Mouse (Mus musculus) hindbrain, embryonic 16.5 days (tissue): ENCODE data around the gene Scnn1a. TPM values are rescaled to one million over a fixed set of nuclear protein-coding genes. Genes with fewer than 3 reads are reported as not detected.
"Not testable (repeated sequence)": the region's sequence is repeated elsewhere in the genome, so short reads cannot be mapped to it uniquely, and the experiment has no call there.

Source experiments
- ATAC-seq: fragments of 200-750 bp; cut with Nextera tagmentation; 2 replicates; pipeline ENCODE4 v1.8.0; 2017; ENCODE audit warnings: moderate TSS enrichment, moderate library complexity
- H3K27ac ChIP-seq: fragments of 300-500 bp; sonication (generic); 2 replicates; pipeline ENCODE4 v1.5.1; 2014; ENCODE audit warnings: low read depth, mild to moderate bottlenecking, control low read depth, low read length, moderate library complexity
- H3K27me3 ChIP-seq: fragments of 300-500 bp; sonication (generic); replicated peaks from 2 replicates; pipeline ENCODE4 v1.6.1; 2014; ENCODE audit warnings: low read length; ENCODE audit not compliant: control insufficient read depth, insufficient read depth
- H3K36me3 ChIP-seq: fragments of 300-500 bp; sonication (generic); 2 replicates; pipeline ENCODE4 v1.6.1; 2014; ENCODE audit warnings: mild to moderate bottlenecking, low read length, moderate library complexity, mixed read lengths; ENCODE audit not compliant: control insufficient read depth, insufficient read depth
- H3K4me1 ChIP-seq: fragments of 300-500 bp; sonication (generic); 2 replicates; pipeline ENCODE4 v1.6.1; 2014; ENCODE audit warnings: low read depth, low read length; ENCODE audit not compliant: control insufficient read depth, insufficient read depth
- H3K4me2 ChIP-seq: fragments of 300-500 bp; sonication (generic); 2 replicates; pipeline ENCODE4 v1.6.1; 2014; ENCODE audit warnings: mild to moderate bottlenecking, low read length, control low read depth, moderate library complexity
- H3K4me3 ChIP-seq: fragments of 300-500 bp; sonication (generic); 2 replicates; pipeline ENCODE4 v1.5.1; 2014; ENCODE audit warnings: mild to moderate bottlenecking, low read length, control low read depth, moderate library complexity
- H3K9ac ChIP-seq: fragments of 300-500 bp; sonication (generic); 2 replicates; pipeline ENCODE4 v1.6.1; 2014; ENCODE audit warnings: low read depth, mild to moderate bottlenecking, control low read depth, low read length, moderate library complexity
- H3K9me3 ChIP-seq: fragments of 300-500 bp; sonication (generic); 2 replicates; pipeline ENCODE4 v1.6.1; 2014; ENCODE audit warnings: mild to moderate bottlenecking, low read length, moderate library complexity; ENCODE audit not compliant: control insufficient read depth
- WGBS: fragments of 180-500 bp; shearing (Covaris S2); extraction: QIAGEN DNeasy Blood & Tissue Kit; methylation state at CpG from one replicate; pipeline ENCODE4 v1.1.7; 2014; 5-methylcytosine and 5-hydroxymethylcytosine counted together
- polyA plus RNA-seq: library from polyadenylated mRNA; unstranded; fragments of >200 nt; fragmentation: Nextera tagmentation; extraction: Ambion mirVana; gene quantifications from 2 replicates; pipeline ENCODE4 v1.2.1, GENCODE M21; 2015

Gene Scnn1a
- 0.69 and 0.70 TPM in 2 replicates for polyA plus RNA-seq

DNA sequence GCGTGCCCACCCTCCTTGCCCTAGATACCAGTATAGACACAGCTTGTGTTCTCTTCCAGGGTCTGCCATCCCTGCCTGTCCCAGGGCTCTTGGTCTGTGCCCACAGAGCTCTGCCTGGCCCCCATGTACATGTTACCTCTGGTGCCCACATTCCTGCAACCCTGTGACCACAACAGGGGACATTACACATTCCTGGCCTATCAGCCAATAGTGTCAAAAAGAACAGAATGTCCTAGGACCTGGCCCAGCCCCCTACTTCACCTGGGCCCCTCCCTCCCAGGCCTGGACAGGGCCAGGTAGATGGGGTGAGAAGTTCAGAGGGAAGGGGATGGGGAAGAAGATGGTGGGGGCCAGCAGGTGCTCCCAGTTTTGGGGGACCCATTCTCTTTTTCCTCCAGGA is at the start of gene Scnn1a:
Scnn1a (plus strand) TSS at position 337 of the 400 bp plus-strand sequence.
- Histone ChIP-seq H3K9ac (no peak within 1 kb of the TSS), H3K4me1 (no peaks in the 10 kb centered on the region), H3K27ac (no peak within 1 kb of the TSS), H3K27me3 (peaks cover 13% of the 10 kb centered on the region), H3K9me3 (no peaks in the 10 kb centered on the region), H3K4me3 (no peak within 1 kb of the TSS), H3K36me3 (no peaks in the 10 kb centered on the region), H3K4me2 (no peak within 1 kb of the TSS)
- 83% methylated on average over 1 of the region's 1 CpGs for WGBS
- no peak for ATAC-seq

GRCm38 (mm10) chr6:125271455-125272227 is 48.8 kb upstream of the Scnn1a start:
- H3K9ac ChIP-seq, result peak overlapping the region; percentile 52
- H3K27ac ChIP-seq, result no peak overlapping the region; the same call in 1 of the 2 replicates
- H3K4me1 ChIP-seq, result peaks cover 3% of the 10 kb centered on the region
- peak overlapping the region; percentile 54 for H3K4me2 ChIP-seq
- no peaks in the 10 kb centered on the region for H3K9me3 ChIP-seq
- H3K4me3 ChIP-seq, result peak overlapping the region; percentile 19; the same call in 1 of the 2 replicates
- H3K36me3 ChIP-seq, result no peaks in the 10 kb centered on the region
- peak; percentile 94 for ATAC-seq
- no peaks in the 10 kb centered on the region for H3K27me3 ChIP-seq
- 17% methylated on average over 17 of the region's 17 CpGs for WGBS

DNA sequence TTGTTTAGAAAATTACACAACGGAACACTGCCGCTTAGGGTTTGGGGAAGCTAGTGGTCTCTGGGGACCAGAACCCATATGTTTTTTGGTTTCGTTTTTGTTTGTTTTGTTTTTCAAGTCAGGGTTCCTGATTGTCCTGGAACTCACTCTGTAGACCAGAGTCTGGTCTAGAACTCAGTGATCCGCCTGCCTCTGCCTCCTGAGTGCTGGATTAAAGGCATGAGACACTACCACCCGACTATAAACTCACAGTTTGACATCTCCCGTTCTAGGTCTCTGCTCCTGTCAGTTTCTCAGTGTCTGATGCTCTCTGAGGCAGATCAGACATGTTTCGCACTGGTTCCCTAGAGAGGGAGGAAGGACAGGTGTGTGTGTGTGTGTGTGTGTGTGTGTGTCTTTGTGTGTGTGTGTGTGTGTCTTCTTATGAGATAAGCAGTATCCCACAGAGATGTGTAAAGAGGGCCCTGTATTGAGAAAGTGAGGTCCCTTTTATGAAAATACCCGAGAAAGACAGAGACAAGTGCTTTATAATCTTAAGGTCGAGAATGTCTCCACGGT is 48.2 kb upstream of the Scnn1a start:
- no peak for ATAC-seq
- 81% methylated on average over 10 of the region's 10 CpGs for WGBS
- no peak overlapping the region for H3K9ac ChIP-seq
- H3K4me1 ChIP-seq, result peaks cover 3% of the 10 kb centered on the region
- no peak overlapping the region for H3K4me3 ChIP-seq
- no peak overlapping the region for H3K4me2 ChIP-seq
- no peak overlapping the region for H3K27ac ChIP-seq
- H3K27me3 ChIP-seq, result no peaks in the 10 kb centered on the region
- H3K9me3 ChIP-seq, result no peaks in the 10 kb centered on the region
- no peaks in the 10 kb centered on the region for H3K36me3 ChIP-seq

DNA sequence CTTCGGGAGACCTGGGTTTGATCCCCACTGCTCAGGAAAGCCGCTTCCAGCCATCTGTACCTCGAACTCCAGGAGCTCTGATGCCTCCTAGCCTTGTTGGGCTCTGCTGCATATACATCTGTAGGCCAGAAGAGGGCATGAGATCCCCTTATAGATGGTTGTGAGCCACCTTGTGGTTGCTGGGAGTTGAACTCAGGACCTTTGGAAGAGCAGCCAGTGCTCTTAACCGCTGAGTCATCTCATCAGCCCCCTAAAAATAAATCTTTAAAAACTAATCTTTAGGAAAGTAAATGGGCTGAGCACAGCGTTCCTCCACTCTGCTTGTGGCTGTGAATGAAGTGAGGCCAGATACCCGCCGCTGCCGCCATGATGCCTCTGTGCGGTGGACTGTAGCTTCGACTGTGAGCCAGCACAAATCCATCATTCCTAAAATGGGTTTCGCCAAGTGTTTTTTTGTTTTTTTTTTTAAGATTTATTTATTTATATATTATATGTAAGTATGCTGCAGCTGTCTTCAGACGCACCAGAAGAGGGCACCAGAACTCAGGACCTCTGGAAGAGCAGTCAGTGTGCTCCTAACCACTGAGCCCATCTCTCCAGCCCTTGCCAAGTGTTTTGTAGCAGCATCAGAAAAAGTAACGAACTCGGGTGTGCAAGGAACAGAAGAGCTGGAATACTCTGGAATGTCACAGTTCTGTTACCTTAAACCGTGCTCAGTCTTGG is 45.5 kb upstream of the Scnn1a start:
- WGBS, result 63% methylated on average over 15 of the region's 15 CpGs
- H3K36me3 ChIP-seq, result no peaks in the 10 kb centered on the region

DNA sequence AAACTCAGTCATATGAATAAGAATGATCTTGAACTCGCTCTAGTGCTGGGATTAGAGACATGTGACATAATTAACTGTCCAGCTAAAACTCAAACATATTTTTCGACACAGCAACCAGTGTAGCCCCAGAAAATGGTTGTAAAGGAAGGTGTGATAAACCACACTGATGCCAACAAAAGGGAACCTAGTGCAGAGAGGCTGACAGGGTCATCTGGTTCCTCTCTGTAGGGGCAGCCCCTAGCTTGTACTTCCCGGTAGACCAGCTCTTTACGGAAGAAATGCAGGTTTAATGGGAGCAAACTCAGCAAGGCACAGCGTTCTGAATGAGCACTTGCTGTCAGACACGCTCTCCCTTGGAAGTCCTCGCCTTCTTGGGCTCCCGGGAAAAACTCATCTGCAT is 40.7 kb upstream of the Scnn1a start:
- no peak overlapping the region for H3K9ac ChIP-seq
- no peak for ATAC-seq
- H3K4me3 ChIP-seq, result no peak overlapping the region
- H3K9me3 ChIP-seq, result no peaks in the 10 kb centered on the region
- H3K4me1 ChIP-seq, result no peaks in the 10 kb centered on the region
- H3K27ac ChIP-seq, result no peak overlapping the region
- no peaks in the 10 kb centered on the region for H3K27me3 ChIP-seq
- no peaks in the 10 kb centered on the region for H3K36me3 ChIP-seq
- 55% methylated on average over 8 of the region's 8 CpGs for WGBS
- H3K4me2 ChIP-seq, result no peak overlapping the region

More for the DNA sequence above, 45.5 kb upstream of the Scnn1a start:
- Histone ChIP-seq H3K27me3 (no peaks in the 10 kb centered on the region), H3K4me1 (peaks cover 3% of the 10 kb centered on the region), H3K4me2 (no peak overlapping the region), H3K27ac (no peak overlapping the region), H3K9ac (no peak overlapping the region), H3K9me3 (no peaks in the 10 kb centered on the region), H3K4me3 (no peak overlapping the region)
- no peak for ATAC-seq

DNA sequence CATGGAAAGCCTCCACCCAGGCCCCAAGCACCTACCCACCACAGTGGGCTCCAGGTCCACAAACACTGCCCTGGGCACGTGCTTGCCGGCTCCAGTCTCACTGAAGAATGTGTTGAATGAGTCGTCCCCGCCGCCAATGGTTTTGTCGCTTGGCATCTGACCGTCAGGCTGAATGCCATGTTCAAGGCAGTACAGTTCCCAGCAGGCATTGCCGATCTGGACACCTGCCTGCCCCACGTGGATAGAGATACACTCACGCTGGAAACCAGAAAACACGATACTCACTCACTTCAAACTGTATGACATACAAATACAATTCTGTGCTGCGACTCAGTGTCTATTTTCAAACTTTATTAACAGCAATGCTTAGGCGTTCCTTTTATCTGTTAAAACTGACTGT is 37.7 kb upstream of the Scnn1a start:
- not testable (repeated sequence) for H3K27ac ChIP-seq, H3K4me3 ChIP-seq, H3K27me3 ChIP-seq, H3K9ac ChIP-seq, H3K36me3 ChIP-seq, H3K4me1 ChIP-seq, H3K4me2 ChIP-seq, ATAC-seq, H3K9me3 ChIP-seq
- 90% methylated on average over 12 of the region's 13 CpGs for WGBS

- WGBS, result 55% methylated on average over 8 of the region's 8 CpGs
Measured at GRCm38 (mm10) chr6:125284250-125284649, 36.2 kb upstream of the Scnn1a start.

GRCm38 (mm10) chr6:125284751-125285150 is 35.7 kb upstream of the Scnn1a start:
- Histone ChIP-seq H3K27ac (no peak overlapping the region), H3K36me3 (no peaks in the 10 kb centered on the region), H3K4me2 (no peak overlapping the region), H3K4me3 (no peak overlapping the region), H3K27me3 (no peaks in the 10 kb centered on the region), H3K4me1 (no peaks in the 10 kb centered on the region), H3K9me3 (no peaks in the 10 kb centered on the region), H3K9ac (no peak overlapping the region)
- WGBS, result 96% methylated on average over 7 of the region's 7 CpGs
- no peak for ATAC-seq

More at GRCm38 (mm10) chr6:125284250-125284649, 36.2 kb upstream of the Scnn1a start:
- Histone ChIP-seq H3K27me3 (no peaks in the 10 kb centered on the region), H3K9ac (no peak overlapping the region), H3K4me2 (no peak overlapping the region), H3K4me3 (no peak overlapping the region), H3K9me3 (no peaks in the 10 kb centered on the region), H3K27ac (no peak overlapping the region), H3K36me3 (no peaks in the 10 kb centered on the region), H3K4me1 (no peaks in the 10 kb centered on the region)
- no peak for ATAC-seq

DNA sequence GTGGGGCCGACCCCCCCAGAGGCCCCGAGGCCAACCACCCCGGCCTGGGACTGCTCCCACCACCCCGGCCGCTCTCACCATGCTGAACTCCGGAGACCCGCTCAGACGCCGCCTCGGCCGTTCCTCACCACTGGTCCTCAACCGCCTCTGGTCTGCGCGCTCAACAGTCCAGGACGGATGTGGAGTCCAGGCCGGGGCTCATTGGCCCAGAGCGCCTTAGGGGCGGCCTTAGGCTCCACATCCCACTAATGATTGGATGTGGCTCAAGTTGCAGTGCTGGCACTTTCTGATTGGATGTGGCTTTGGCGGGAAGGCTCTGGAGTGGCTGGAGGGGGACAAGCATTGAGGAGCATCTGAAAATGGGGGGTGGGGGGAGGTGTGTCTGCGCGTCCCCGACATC is 34.6 kb upstream of the Scnn1a start, which contains the start of gene Tuba3a:
Tuba3a (minus strand) TSS at position 153 of the 400 bp plus-strand sequence.
- no peak within 1 kb of the TSS for H3K27ac ChIP-seq

More for the DNA sequence above, 34.6 kb upstream of the Scnn1a start, which contains the start of gene Tuba3a:
- no peak within 1 kb of the TSS for H3K4me2 ChIP-seq
- no peaks in the 10 kb centered on the region for H3K27me3 ChIP-seq
- no peaks in the 10 kb centered on the region for H3K9me3 ChIP-seq
- no peak within 1 kb of the TSS for H3K9ac ChIP-seq
- H3K4me3 ChIP-seq, result no peak within 1 kb of the TSS
- ATAC-seq, result no peak
- H3K4me1 ChIP-seq, result no peaks in the 10 kb centered on the region
- no peaks in the 10 kb centered on the region for H3K36me3 ChIP-seq
- WGBS, result 94% methylated on average over 21 of the region's 22 CpGs
